Comparison of ENCODE assay signal across 13 mouse cellular contexts in genomic region chr1:162082711-162083110, GRCm38 (mm10).
DNase-seq lines count a peak whose midpoint lies in the region; ATAC-seq lines count a peak whose summit lies in the region.
"Had no signal": no experiment of that assay in that cellular context is flagged by ENCODE, and none has a peak within 500 bp of the region (broad histone marks: within the 10 kb centered on the region; RNA-seq: fewer than 3 reads in every experiment).

No protein-coding gene starts in this region.

- 0 out of 2 replicates have a peak overlapping the region, but pooled peaks have one; percentile 20 for H3K27ac ChIP-seq in forebrain, embryonic 10.5 days
- H3K27ac ChIP-seq in forebrain, embryonic 12.5 days: no peak overlapping the region
- H3K27ac ChIP-seq in kidney, embryonic 15.5 days: 0 out of 2 replicates have a peak overlapping the region, but pooled peaks have one; percentile 37
- no peak overlapping the region for H3K27ac ChIP-seq in kidney, embryonic 16.5 days (ENCODE audit: low read length)
- peak overlapping the region; percentile 66 for H3K27ac ChIP-seq in embryonic facial prominence, embryonic 10.5 days (replicated peaks)
- peak overlapping the region; percentile 97 for H3K27ac ChIP-seq in stomach, embryonic 14.5 days (ENCODE audit: low read length)
- H3K27ac ChIP-seq: liver, embryonic 13.5 days; neural tube, embryonic 15.5 days had no signal

- no peaks in the 10 kb centered on the region for H3K27me3 ChIP-seq in forebrain, embryonic 10.5 days (ENCODE audit: poor library complexity, severe bottlenecking)
- H3K27me3 ChIP-seq in forebrain, embryonic 12.5 days: no peaks in the 10 kb centered on the region
- no peaks in the 10 kb centered on the region for H3K27me3 ChIP-seq in kidney, embryonic 15.5 days
- no peaks in the 10 kb centered on the region for H3K27me3 ChIP-seq in kidney, embryonic 16.5 days (ENCODE audit: insufficient read depth, low read length)
- H3K27me3 ChIP-seq in embryonic facial prominence, embryonic 10.5 days (replicated peaks; ENCODE audit: low read depth, poor library complexity, severe bottlenecking): no peaks in the 10 kb centered on the region
- H3K27me3 ChIP-seq in stomach, embryonic 14.5 days (ENCODE audit: control insufficient read depth, insufficient read depth, low read length): no peaks in the 10 kb centered on the region
- H3K27me3 ChIP-seq: liver, embryonic 13.5 days; neural tube, embryonic 15.5 days had no signal

- no peak overlapping the region for H3K4me3 ChIP-seq in forebrain, embryonic 10.5 days
- H3K4me3 ChIP-seq in forebrain, embryonic 12.5 days (replicated peaks): no peak overlapping the region
- no peak overlapping the region for H3K4me3 ChIP-seq in kidney, embryonic 15.5 days (replicated peaks)
- H3K4me3 ChIP-seq in kidney, embryonic 16.5 days (ENCODE audit: low read length): no peak overlapping the region
- no peak overlapping the region for H3K4me3 ChIP-seq in embryonic facial prominence, embryonic 10.5 days
- H3K4me3 ChIP-seq in stomach, embryonic 14.5 days (ENCODE audit: low read depth, low read length): no peak overlapping the region
- H3K4me3 ChIP-seq: liver, embryonic 13.5 days; neural tube, embryonic 15.5 days had no signal

- ATAC-seq in forebrain, embryonic 12.5 days (ENCODE audit: low FRiP score): no peak
- ATAC-seq in kidney, embryonic 15.5 days (replicated peaks; ENCODE audit: low FRiP score): no peak
- no peak for ATAC-seq in kidney, embryonic 16.5 days (ENCODE audit: low FRiP score, low TSS enrichment)
- no peak for ATAC-seq in stomach, embryonic 14.5 days (ENCODE audit: insufficient number of reproducible peaks, insufficient read depth, low FRiP score, low read depth)

- H3K36me3 ChIP-seq in forebrain, embryonic 10.5 days (replicated peaks): no peaks in the 10 kb centered on the region
- H3K36me3 ChIP-seq in forebrain, embryonic 12.5 days (replicated peaks): no peaks in the 10 kb centered on the region
- no peaks in the 10 kb centered on the region for H3K36me3 ChIP-seq in kidney, embryonic 15.5 days
- H3K36me3 ChIP-seq in kidney, embryonic 16.5 days (ENCODE audit: insufficient read depth, low read length): no peaks in the 10 kb centered on the region
- H3K36me3 ChIP-seq in embryonic facial prominence, embryonic 10.5 days (replicated peaks): no peaks in the 10 kb centered on the region
- H3K36me3 ChIP-seq in stomach, embryonic 14.5 days (ENCODE audit: control insufficient read depth, insufficient read depth, low read length): no peaks in the 10 kb centered on the region
- H3K36me3 ChIP-seq: liver, embryonic 13.5 days; neural tube, embryonic 15.5 days had no signal

- H3K9ac ChIP-seq in forebrain, embryonic 12.5 days: no peak overlapping the region
- H3K9ac ChIP-seq in kidney, embryonic 15.5 days: no peak overlapping the region
- no peak overlapping the region for H3K9ac ChIP-seq in kidney, embryonic 16.5 days (replicated peaks; ENCODE audit: low read length)
- no peak overlapping the region for H3K9ac ChIP-seq in stomach, embryonic 14.5 days (replicated peaks; ENCODE audit: low read depth, low read length)
- H3K9ac ChIP-seq: liver, embryonic 13.5 days; neural tube, embryonic 15.5 days had no signal

- DNase-seq in forebrain, embryonic 10.5 days (ENCODE audit: extremely low spot score, low spot score): no peak
- DNase-seq in embryonic facial prominence, embryonic 10.5 days (ENCODE audit: low spot score): no peak
- no peak for DNase-seq in B cell, adult 2 months
- no peak for DNase-seq in layer of hippocampus, postnatal 14 days (ENCODE audit: low spot score in 2 of 2)
- DNase-seq: adrenal gland, postnatal 10 days; kidney, postnatal 25 days; liver, embryonic 13.5 days; thymus, adult 2 months had no signal

- no peaks in the 10 kb centered on the region for H3K9me3 ChIP-seq in forebrain, embryonic 10.5 days
- H3K9me3 ChIP-seq in forebrain, embryonic 12.5 days: no peaks in the 10 kb centered on the region
- H3K9me3 ChIP-seq in kidney, embryonic 15.5 days (replicated peaks): no peaks in the 10 kb centered on the region
- no peaks in the 10 kb centered on the region for H3K9me3 ChIP-seq in kidney, embryonic 16.5 days (ENCODE audit: low read length)
- H3K9me3 ChIP-seq in embryonic facial prominence, embryonic 10.5 days: no peaks in the 10 kb centered on the region
- no peaks in the 10 kb centered on the region for H3K9me3 ChIP-seq in stomach, embryonic 14.5 days (ENCODE audit: control insufficient read depth, low read depth, low read length)
- H3K9me3 ChIP-seq: liver, embryonic 13.5 days; neural tube, embryonic 15.5 days had no signal

- 90% methylated on average over 7 of the region's 7 CpGs for WGBS in forebrain, embryonic 10.5 days
- 92% methylated on average over 7 of the region's 7 CpGs for WGBS in forebrain, embryonic 12.5 days
- WGBS in kidney, embryonic 15.5 days: 77% methylated on average over 7 of the region's 7 CpGs
- WGBS in kidney, embryonic 16.5 days: 76% methylated on average over 7 of the region's 7 CpGs
- WGBS in embryonic facial prominence, embryonic 10.5 days: 83% methylated on average over 7 of the region's 7 CpGs
- WGBS in stomach, embryonic 14.5 days: 64% methylated on average over 7 of the region's 7 CpGs

- no peak overlapping the region for H3K4me2 ChIP-seq in forebrain, embryonic 12.5 days
- no peak overlapping the region for H3K4me2 ChIP-seq in kidney, embryonic 15.5 days
- H3K4me2 ChIP-seq in kidney, embryonic 16.5 days (replicated peaks; ENCODE audit: low read depth, low read length): no peak overlapping the region
- peak overlapping the region; percentile 18; the same call in 1 of the 2 replicates for H3K4me2 ChIP-seq in stomach, embryonic 14.5 days (replicated peaks; ENCODE audit: low read depth, low read length)
- H3K4me2 ChIP-seq: liver, embryonic 13.5 days; neural tube, embryonic 15.5 days had no signal

- peaks cover under 1% of the 10 kb centered on the region; the same call in 1 of the 2 replicates for H3K4me1 ChIP-seq in forebrain, embryonic 10.5 days
- no peaks in the 10 kb centered on the region for H3K4me1 ChIP-seq in forebrain, embryonic 12.5 days
- H3K4me1 ChIP-seq in kidney, embryonic 15.5 days: peaks cover 12% of the 10 kb centered on the region; the same call in 1 of the 2 replicates
- H3K4me1 ChIP-seq in kidney, embryonic 16.5 days (ENCODE audit: insufficient read depth, low read length): peaks cover 5% of the 10 kb centered on the region
- H3K4me1 ChIP-seq in embryonic facial prominence, embryonic 10.5 days: peaks cover 26% of the 10 kb centered on the region
- peaks cover 18% of the 10 kb centered on the region; the same call in 1 of the 2 replicates for H3K4me1 ChIP-seq in stomach, embryonic 14.5 days (ENCODE audit: control insufficient read depth, insufficient read depth, low read length)
- H3K4me1 ChIP-seq: liver, embryonic 13.5 days had no signal

Comparison
In these comparisons a context has a peak if more than half of its experiments do, and no peak if none do; other contexts are left out.
1. H3K27ac ChIP-seq: peak in forebrain, embryonic 10.5 days (single experiment), kidney, embryonic 15.5 days (single experiment), embryonic facial prominence, embryonic 10.5 days (single experiment) and stomach, embryonic 14.5 days (single experiment); none in forebrain, embryonic 12.5 days (single experiment) and kidney, embryonic 16.5 days (single experiment).